Mouse (Mus musculus) neural tube, embryonic 13.5 days (tissue): Measurements from ENCODE around the gene Bsph2. TPM values are rescaled to one million over a fixed set of nuclear protein-coding genes. Genes with fewer than 3 reads are reported as not detected.

ENCODE experiments used
- ATAC-seq: fragments of 200-750 bp; cut with Nextera tagmentation; 2 replicates; pipeline ENCODE4 v1.8.0; 2017; ENCODE audit warnings: low read depth, mild to moderate bottlenecking, moderate TSS enrichment, moderate library complexity
- H3K27ac ChIP-seq: fragments of 300-500 bp; sonication (generic); replicated peaks from 2 replicates; pipeline ENCODE4 v1.5.1; 2015; ENCODE audit warnings: moderate library complexity, mild to moderate bottlenecking, inconsistent platforms
- H3K27me3 ChIP-seq: fragments of 300-500 bp; sonication (generic); 2 replicates; pipeline ENCODE4 v1.6.1; 2015; ENCODE audit warnings: mild to moderate bottlenecking, inconsistent platforms
- H3K36me3 ChIP-seq: fragments of 300-500 bp; sonication (generic); 2 replicates; pipeline ENCODE4 v1.6.1; 2015; ENCODE audit warnings: mild to moderate bottlenecking, inconsistent platforms
- H3K4me1 ChIP-seq: fragments of 300-500 bp; sonication (generic); replicated peaks from 2 replicates; pipeline ENCODE4 v1.6.1; 2015; ENCODE audit warnings: inconsistent platforms
- H3K4me2 ChIP-seq: fragments of 300-500 bp; sonication (generic); 2 replicates; pipeline ENCODE4 v1.6.1; 2015; ENCODE audit warnings: inconsistent platforms, mild to moderate bottlenecking, moderate library complexity
- H3K4me3 ChIP-seq: fragments of 300-500 bp; sonication (generic); 2 replicates; pipeline ENCODE4 v1.5.1; 2015; ENCODE audit warnings: mild to moderate bottlenecking, inconsistent platforms
- H3K9ac ChIP-seq: fragments of 300-500 bp; sonication (generic); 2 replicates; pipeline ENCODE4 v1.6.1; 2015; ENCODE audit warnings: moderate library complexity, mild to moderate bottlenecking, inconsistent platforms
- H3K9me3 ChIP-seq: fragments of 300-500 bp; sonication (generic); 2 replicates; pipeline ENCODE4 v1.6.1; 2016; ENCODE audit warnings: inconsistent platforms
- WGBS: fragments of 180-500 bp; shearing (Covaris S2); methylation state at CpG from one replicate; pipeline ENCODE4 v1.1.7; 2015; 5-methylcytosine and 5-hydroxymethylcytosine counted together
- polyA plus RNA-seq: library from polyadenylated mRNA; unstranded; fragments of >200 nt; fragmentation: Nextera tagmentation; extraction: Ambion mirVana; gene quantifications from 2 replicates; pipeline ENCODE4 v1.2.1, GENCODE M21; 2015

The Bsph2 gene
- not detected in 2 replicates for polyA plus RNA-seq

DNA sequence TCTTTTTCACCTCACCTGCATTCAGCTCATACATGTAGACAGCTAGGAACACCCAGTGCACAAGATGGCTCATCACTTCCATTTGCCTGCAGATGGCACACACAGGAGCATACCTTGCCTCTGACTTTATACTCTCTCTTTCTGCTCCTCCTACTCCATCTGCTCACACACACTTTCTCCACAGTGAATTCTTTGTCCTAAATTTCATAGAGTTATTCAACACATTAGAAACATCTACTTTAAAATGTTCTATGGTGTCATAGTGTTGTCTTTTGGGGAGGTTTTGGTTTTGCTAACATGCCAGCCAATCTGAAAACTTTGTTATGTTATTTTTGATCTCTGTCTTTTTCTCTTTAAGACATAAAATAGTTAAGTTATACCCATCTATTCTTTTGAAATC is at the start of gene Bsph2:
Gene Bsph2, minus strand, starts transcription at position 101 of the 400 bp plus-strand sequence.
- Histone ChIP-seq H3K36me3 (no peaks in the 10 kb centered on the region), H3K27ac (no peak within 1 kb of the TSS), H3K9me3 (peaks cover 2% of the 10 kb centered on the region), H3K4me3 (no peak within 1 kb of the TSS), H3K4me1 (no peaks in the 10 kb centered on the region), H3K4me2 (no peak within 1 kb of the TSS), H3K27me3 (no peaks in the 10 kb centered on the region), H3K9ac (no peak within 1 kb of the TSS)
- ATAC-seq: no peak

DNA sequence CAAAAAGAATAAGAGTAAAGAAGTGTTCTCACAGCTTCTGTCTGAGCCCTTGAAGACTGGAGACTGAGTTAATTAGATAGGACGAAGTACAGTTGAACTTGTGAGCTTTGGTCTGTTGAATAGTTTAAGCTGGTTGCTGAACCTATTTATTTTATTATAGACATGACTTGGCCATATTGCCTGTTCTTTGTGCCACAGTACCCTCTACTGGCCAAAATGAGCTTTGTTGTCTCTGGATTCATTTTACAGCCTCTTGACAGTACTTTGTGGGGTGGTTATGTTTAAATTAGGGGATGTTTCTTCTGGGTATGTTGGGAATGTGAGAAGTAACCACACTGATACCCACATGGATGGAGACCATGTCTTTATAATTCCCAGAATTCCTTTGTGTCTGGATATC is 59.3 kb downstream of the Bsph2 start:
- no peak overlapping the region for H3K4me2 ChIP-seq
- H3K36me3 ChIP-seq: no peaks in the 10 kb centered on the region
- H3K4me1 ChIP-seq: no peaks in the 10 kb centered on the region
- no peak overlapping the region for H3K27ac ChIP-seq
- no peak for ATAC-seq
- H3K9ac ChIP-seq: no peak overlapping the region
- H3K27me3 ChIP-seq: no peaks in the 10 kb centered on the region
- WGBS: 71% methylated on average over 1 of the region's 1 CpGs
- no peak overlapping the region for H3K4me3 ChIP-seq
- peaks cover 9% of the 10 kb centered on the region for H3K9me3 ChIP-seq

Other genes with a start within 250 kb of the Bsph2 start
- 0.47 and 0.99 TPM in 2 replicates for gene Pla2g4c, start 246.4 kb downstream of the Bsph2 start, polyA plus RNA-seq
- gene Cabp5, start 172.9 kb downstream of the Bsph2 start, polyA plus RNA-seq: 0.11 TPM in 1 of 2 replicates, not detected in the other
- not detected in 2 replicates for gene Bsph1, start 120.2 kb downstream of the Bsph2 start, polyA plus RNA-seq
- gene Sult2a5, start 52.9 kb upstream of the Bsph2 start, polyA plus RNA-seq: not detected in 2 replicates
- gene Sult2a2, start 162.4 kb upstream of the Bsph2 start, polyA plus RNA-seq: not detected in 2 replicates